Mouse (Mus musculus) kidney, embryonic 14.5 days (tissue): ENCODE measurements around the gene Kiss1. TPM values are rescaled to one million over a fixed set of nuclear protein-coding genes. Genes with fewer than 3 reads are reported as not detected.

Experiments
- ATAC-seq: fragments of 200-750 bp; cut with Nextera tagmentation; 2 replicates; pipeline ENCODE4 v1.8.0; 2017; ENCODE audit warnings: moderate number of reproducible peaks, mild to moderate bottlenecking, moderate TSS enrichment, moderate library complexity; ENCODE audit not compliant: low FRiP score, low TSS enrichment
- H3K27ac ChIP-seq: fragments of 300-500 bp; sonication (generic); 2 replicates; pipeline ENCODE4 v1.5.1; 2014; ENCODE audit warnings: low read depth, mild to moderate bottlenecking, low read length, moderate library complexity, mixed read lengths
- H3K27me3 ChIP-seq: fragments of 300-500 bp; sonication (generic); 2 replicates; pipeline ENCODE4 v1.6.1; 2014; ENCODE audit warnings: mild to moderate bottlenecking, low read length; ENCODE audit not compliant: control insufficient read depth, insufficient read depth
- H3K36me3 ChIP-seq: fragments of 300-500 bp; sonication (generic); 2 replicates; pipeline ENCODE4 v1.6.1; 2014; ENCODE audit warnings: low read length, mixed read lengths; ENCODE audit not compliant: control insufficient read depth, insufficient read depth
- H3K4me1 ChIP-seq: fragments of 300-500 bp; sonication (generic); 2 replicates; pipeline ENCODE4 v1.6.1; 2014; ENCODE audit warnings: low read length, mixed read lengths; ENCODE audit not compliant: control insufficient read depth, insufficient read depth
- H3K4me2 ChIP-seq: fragments of 300-500 bp; sonication (generic); replicated peaks from 2 replicates; pipeline ENCODE4 v1.6.1; 2014; ENCODE audit warnings: low read depth, mild to moderate bottlenecking, low read length
- H3K4me3 ChIP-seq: fragments of 300-500 bp; sonication (generic); 2 replicates; pipeline ENCODE4 v1.5.1; 2014; ENCODE audit warnings: mild to moderate bottlenecking, low read length
- H3K9ac ChIP-seq: fragments of 300-500 bp; sonication (generic); 2 replicates; pipeline ENCODE4 v1.6.1; 2014; ENCODE audit warnings: low read depth, mild to moderate bottlenecking, low read length, moderate library complexity
- H3K9me3 ChIP-seq: fragments of 300-500 bp; sonication (generic); 2 replicates; pipeline ENCODE4 v1.6.1; 2016; ENCODE audit warnings: low read length; ENCODE audit not compliant: control insufficient read depth
- WGBS: fragments of 180-500 bp; shearing (Covaris S2); extraction: QIAGEN DNeasy Blood & Tissue Kit; methylation state at CpG from one replicate; pipeline ENCODE4 v1.1.7; 2014; 5-methylcytosine and 5-hydroxymethylcytosine counted together
- polyA plus RNA-seq: library from polyadenylated mRNA; unstranded; fragments of >200 nt; fragmentation: Nextera tagmentation; extraction: Ambion mirVana; gene quantifications from 2 replicates; pipeline ENCODE4 v1.2.1, GENCODE M21; 2014

The Kiss1 gene
- polyA plus RNA-seq = not detected in 2 replicates

GRCm38 (mm10) chr1:133321267-133321925, at the start of gene Kiss1:
Gene Kiss1 (plus strand): TSS chr1:133321875.
- Histone ChIP-seq H3K9ac (no peak within 1 kb of the TSS), H3K36me3 (no peaks in the 10 kb centered on the region), H3K27ac (no peak within 1 kb of the TSS), H3K4me3 (no peak within 1 kb of the TSS), H3K9me3 (no peaks in the 10 kb centered on the region), H3K4me1 (no peaks in the 10 kb centered on the region), H3K4me2 (no peak within 1 kb of the TSS), H3K27me3 (no peaks in the 10 kb centered on the region)
- ATAC-seq = no peak
- 82% methylated on average over 13 of the region's 13 CpGs for WGBS

DNA sequence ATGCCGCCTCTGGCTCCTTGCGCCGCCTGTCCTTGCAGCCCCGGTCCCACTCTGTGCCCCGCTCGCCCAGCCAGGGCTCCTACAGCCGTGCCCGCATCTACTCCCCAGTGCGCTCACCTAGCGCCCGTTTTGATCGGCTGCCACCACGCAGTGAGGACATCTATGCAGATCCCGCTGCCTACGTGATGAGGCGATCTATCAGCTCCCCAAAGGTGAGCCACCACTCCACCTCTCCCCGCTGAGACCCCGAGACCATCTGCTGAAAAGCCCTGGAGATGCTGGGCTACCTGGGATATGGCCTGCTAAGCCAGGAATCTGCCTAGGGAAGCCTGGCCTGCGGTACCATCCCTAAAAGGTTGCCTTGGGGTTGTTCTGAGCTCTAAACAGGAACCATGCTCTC, 47.5 kb upstream of the Kiss1 start:
- H3K9ac ChIP-seq = no peak overlapping the region
- no peaks in the 10 kb centered on the region for H3K27me3 ChIP-seq
- H3K4me2 ChIP-seq = no peak overlapping the region
- no peaks in the 10 kb centered on the region for H3K4me1 ChIP-seq
- no peak overlapping the region for H3K4me3 ChIP-seq
- no peak overlapping the region for H3K27ac ChIP-seq
- ATAC-seq = no peak
- H3K9me3 ChIP-seq = no peaks in the 10 kb centered on the region
- H3K36me3 ChIP-seq = no peaks in the 10 kb centered on the region; the same call in 1 of the 2 replicates
- WGBS = 90% methylated on average over 19 of the region's 19 CpGs

GRCm38 (mm10) chr1:133276983-133277382, 44.7 kb upstream of the Kiss1 start:
- Histone ChIP-seq H3K9me3 (no peaks in the 10 kb centered on the region), H3K27ac (no peak overlapping the region), H3K4me1 (no peaks in the 10 kb centered on the region), H3K4me3 (no peak overlapping the region), H3K9ac (no peak overlapping the region), H3K4me2 (no peak overlapping the region), H3K27me3 (no peaks in the 10 kb centered on the region), H3K36me3 (no peaks in the 10 kb centered on the region; the same call in 1 of the 2 replicates)
- WGBS = 64% methylated on average over 5 of the region's 5 CpGs
- no peak for ATAC-seq

DNA sequence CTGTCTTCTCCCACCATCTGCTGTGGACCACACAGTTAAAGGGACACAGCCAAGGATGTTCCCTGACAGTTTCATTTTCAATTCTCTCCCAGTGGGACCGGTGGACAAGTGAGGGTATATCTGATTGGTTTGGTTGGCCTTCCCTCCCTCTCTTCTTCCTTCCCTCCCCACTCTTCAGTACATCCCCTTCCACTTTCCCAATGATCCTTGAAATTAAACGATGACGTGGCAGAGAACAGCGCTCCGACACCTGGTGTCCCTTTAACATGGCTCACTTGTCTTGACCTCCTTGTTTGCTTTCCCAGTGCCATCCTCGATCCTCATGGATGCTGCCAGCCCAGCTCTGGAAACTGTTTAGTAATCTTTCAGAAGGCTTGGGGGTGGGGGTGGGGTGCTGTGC, 43.1 kb upstream of the Kiss1 start:
- H3K9ac ChIP-seq = no peak overlapping the region
- no peaks in the 10 kb centered on the region for H3K27me3 ChIP-seq
- no peaks in the 10 kb centered on the region for H3K36me3 ChIP-seq
- no peak for ATAC-seq
- no peak overlapping the region for H3K4me3 ChIP-seq
- H3K9me3 ChIP-seq = no peaks in the 10 kb centered on the region
- no peak overlapping the region for H3K4me2 ChIP-seq
- H3K4me1 ChIP-seq = no peaks in the 10 kb centered on the region
- H3K27ac ChIP-seq = no peak overlapping the region
- 40% methylated on average over 6 of the region's 6 CpGs for WGBS

DNA sequence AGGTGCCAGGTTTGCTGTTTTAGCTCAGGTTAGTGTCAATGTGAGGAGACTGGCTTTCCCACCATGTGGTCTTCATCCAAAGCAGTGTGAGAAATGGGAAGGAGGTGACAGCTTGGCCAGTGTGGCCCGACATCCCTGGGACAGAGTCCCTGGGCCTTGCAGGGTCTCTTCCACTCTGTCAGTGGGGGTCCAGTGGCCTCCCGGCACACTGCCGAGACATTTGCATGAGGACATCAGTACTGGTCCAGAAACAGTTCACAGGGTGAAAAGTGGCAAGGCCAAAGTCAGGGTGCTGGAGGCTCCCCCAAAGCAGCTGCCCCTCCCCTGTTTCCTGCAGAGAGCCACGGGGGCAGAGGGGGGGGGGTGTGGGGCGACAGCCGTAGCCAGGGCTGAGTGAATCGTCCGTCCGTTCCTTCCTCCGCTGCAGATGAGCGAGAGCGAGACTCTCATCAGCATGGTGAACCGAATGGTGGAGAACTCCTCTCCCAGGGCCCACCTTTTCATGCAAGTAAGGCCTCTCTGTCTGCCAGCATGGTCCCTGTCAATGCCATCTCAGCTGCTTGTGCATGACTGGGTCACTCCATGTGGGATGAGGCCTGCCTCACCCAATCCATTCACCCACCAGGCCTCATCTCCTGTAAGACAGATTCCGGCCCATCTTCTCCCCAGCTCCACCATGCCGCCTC, 42.6 kb upstream of the Kiss1 start:
- Histone ChIP-seq H3K27ac (no peak overlapping the region), H3K4me3 (no peak overlapping the region), H3K4me2 (no peak overlapping the region), H3K9me3 (no peaks in the 10 kb centered on the region), H3K36me3 (no peaks in the 10 kb centered on the region), H3K27me3 (no peaks in the 10 kb centered on the region), H3K9ac (no peak overlapping the region), H3K4me1 (no peaks in the 10 kb centered on the region)
- 0 out of 2 replicates have a peak, but pooled peaks have one; percentile 36 for ATAC-seq
- WGBS = 56% methylated on average over 15 of the region's 15 CpGs

DNA sequence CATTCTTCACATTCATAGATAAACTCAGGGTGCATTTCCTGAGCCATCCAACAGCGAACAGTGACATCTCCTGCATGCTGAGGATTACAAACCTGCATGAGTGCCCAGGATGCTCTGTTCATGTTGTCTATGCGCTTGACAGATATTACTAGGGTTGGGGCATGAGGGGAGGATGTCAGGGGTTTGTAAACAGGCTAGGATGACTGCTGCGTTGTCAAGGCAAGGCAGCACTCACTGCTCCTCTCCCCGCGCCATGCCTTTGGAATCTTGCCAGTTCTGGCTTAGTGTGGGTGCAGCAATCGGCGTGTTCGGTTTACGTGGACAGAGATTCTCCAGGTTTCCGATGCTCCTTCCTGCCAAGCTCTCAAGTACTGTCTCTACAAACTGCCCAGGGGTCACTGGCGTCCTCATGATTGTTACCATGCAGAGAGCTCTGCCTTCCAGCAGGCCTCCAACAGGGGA, 42.0 kb upstream of the Kiss1 start:
- no peaks in the 10 kb centered on the region for H3K36me3 ChIP-seq
- H3K9me3 ChIP-seq = no peaks in the 10 kb centered on the region
- no peak overlapping the region for H3K4me2 ChIP-seq
- H3K4me3 ChIP-seq = no peak overlapping the region
- no peak for ATAC-seq
- H3K4me1 ChIP-seq = no peaks in the 10 kb centered on the region
- H3K27me3 ChIP-seq = no peaks in the 10 kb centered on the region
- no peak overlapping the region for H3K9ac ChIP-seq
- WGBS = 89% methylated on average over 11 of the region's 11 CpGs
- H3K27ac ChIP-seq = no peak overlapping the region

DNA sequence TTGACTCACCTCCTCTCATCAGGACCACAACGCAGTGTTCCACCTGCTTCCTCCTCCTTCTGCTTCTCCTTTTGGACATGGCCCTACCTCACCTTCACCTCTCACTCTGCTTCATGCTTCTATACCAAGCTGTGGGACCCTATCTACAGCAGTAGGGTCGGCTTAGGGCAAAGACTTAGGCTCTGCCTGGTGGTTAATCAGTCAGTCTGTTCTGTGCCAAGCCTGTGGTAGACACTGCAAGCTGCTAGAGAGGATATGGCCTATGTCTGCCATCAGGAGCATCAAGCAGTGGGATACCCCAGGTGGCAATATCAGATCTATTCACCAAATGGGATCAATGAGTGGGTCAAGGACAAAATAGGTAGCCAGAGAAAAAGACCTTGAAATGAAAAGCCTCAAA, 41.1 kb upstream of the Kiss1 start:
- WGBS = 83% methylated on average over 2 of the region's 2 CpGs
- Histone ChIP-seq H3K9me3 (no peaks in the 10 kb centered on the region), H3K4me1 (no peaks in the 10 kb centered on the region), H3K9ac (no peak overlapping the region), H3K36me3 (no peaks in the 10 kb centered on the region), H3K27ac (no peak overlapping the region), H3K4me2 (no peak overlapping the region), H3K27me3 (no peaks in the 10 kb centered on the region), H3K4me3 (no peak overlapping the region)
- ATAC-seq = no peak

DNA sequence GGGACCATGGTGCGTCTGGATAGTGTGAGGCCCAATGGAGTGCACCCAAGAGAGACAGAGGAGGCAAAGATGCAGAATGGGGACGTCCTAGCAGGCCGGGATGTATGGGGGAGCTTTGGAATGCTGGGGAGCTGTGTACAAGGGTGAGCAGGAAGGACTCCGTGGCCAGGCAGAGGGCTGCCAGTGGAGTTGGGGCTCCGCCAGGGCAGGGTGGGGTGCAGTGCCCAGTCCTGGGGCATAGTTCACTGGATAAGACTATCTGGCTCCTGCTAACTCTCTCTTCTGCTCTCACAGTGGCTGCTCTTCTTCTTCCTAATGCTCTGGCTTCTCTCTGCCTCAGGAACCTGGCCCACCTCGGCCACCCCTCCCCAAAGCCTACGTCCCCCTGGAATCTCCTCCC, 35.8 kb upstream of the Kiss1 start:
- Histone ChIP-seq H3K9ac (no peak overlapping the region), H3K4me2 (no peak overlapping the region), H3K27me3 (no peaks in the 10 kb centered on the region), H3K4me1 (no peaks in the 10 kb centered on the region), H3K36me3 (no peaks in the 10 kb centered on the region), H3K27ac (no peak overlapping the region), H3K9me3 (no peaks in the 10 kb centered on the region), H3K4me3 (no peak overlapping the region)
- ATAC-seq = no peak
- 89% methylated on average over 7 of the region's 7 CpGs for WGBS

DNA sequence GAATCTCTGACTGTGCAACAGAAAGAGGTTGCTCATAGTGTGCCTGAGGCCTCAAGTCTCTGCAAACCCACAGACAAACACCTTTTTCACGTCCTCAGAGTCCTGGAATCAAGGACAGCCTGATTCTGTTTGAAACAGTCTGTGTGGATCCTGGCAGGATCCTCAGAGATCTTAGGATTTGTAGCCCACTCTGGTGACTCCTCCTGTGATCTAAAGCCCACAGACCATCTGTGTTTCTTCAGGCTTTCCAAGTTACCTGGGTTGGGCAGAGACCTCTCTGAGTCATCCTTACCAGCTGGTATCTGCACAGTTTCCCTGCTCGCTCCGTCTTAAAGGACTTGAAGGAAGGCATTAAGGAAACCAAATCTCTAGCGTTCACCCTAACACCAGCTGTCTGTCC, 34.6 kb upstream of the Kiss1 start:
- WGBS = 87% methylated on average over 4 of the region's 4 CpGs
- no peak overlapping the region for H3K9ac ChIP-seq
- ATAC-seq = no peak
- H3K4me2 ChIP-seq = no peak overlapping the region
- no peaks in the 10 kb centered on the region for H3K4me1 ChIP-seq
- no peaks in the 10 kb centered on the region for H3K36me3 ChIP-seq
- H3K27ac ChIP-seq = no peak overlapping the region
- no peaks in the 10 kb centered on the region for H3K9me3 ChIP-seq
- H3K4me3 ChIP-seq = no peak overlapping the region
- H3K27me3 ChIP-seq = no peaks in the 10 kb centered on the region
